Mouse (Mus musculus) lung, embryonic 16.5 days (tissue): ENCODE results near the gene Ppp1r27. TPM values are rescaled to one million over a fixed set of nuclear protein-coding genes. Genes with fewer than 3 reads are reported as not detected.
A peak's percentile ranks its signal among the peaks of the same experiment; 100 is the strongest.
"Not testable (repeated sequence)": the region's sequence is repeated elsewhere in the genome, so short reads cannot be mapped to it uniquely, and the experiment has no call there.

ENCODE experiments used
- ATAC-seq: fragments of 200-750 bp; cut with Nextera tagmentation; 2 replicates; pipeline ENCODE4 v1.8.0; 2017; ENCODE audit warnings: low read depth, mild to moderate bottlenecking, moderate library complexity
- H3K27ac ChIP-seq: fragments of 300-500 bp; sonication (generic); 2 replicates; pipeline ENCODE4 v1.5.1; 2014; ENCODE audit warnings: mild to moderate bottlenecking, control low read depth, low read length
- H3K27me3 ChIP-seq: fragments of 300-500 bp; sonication (generic); 2 replicates; pipeline ENCODE4 v1.6.1; 2014; ENCODE audit warnings: low read depth, low read length, mixed read lengths; ENCODE audit not compliant: control insufficient read depth, insufficient read depth
- H3K36me3 ChIP-seq: fragments of 300-500 bp; sonication (generic); 2 replicates; pipeline ENCODE4 v1.6.1; 2014; ENCODE audit warnings: low read length; ENCODE audit not compliant: control insufficient read depth, insufficient read depth
- H3K4me1 ChIP-seq: fragments of 300-500 bp; sonication (generic); replicated peaks from 2 replicates; pipeline ENCODE4 v1.6.1; 2014; ENCODE audit warnings: low read length, mixed read lengths; ENCODE audit not compliant: control insufficient read depth, insufficient read depth
- H3K4me2 ChIP-seq: fragments of 300-500 bp; sonication (generic); 2 replicates; pipeline ENCODE4 v1.6.1; 2014; ENCODE audit warnings: low read depth, low read length, control low read depth
- H3K4me3 ChIP-seq: fragments of 300-500 bp; sonication (generic); 2 replicates; pipeline ENCODE4 v1.5.1; 2014; ENCODE audit warnings: mild to moderate bottlenecking, low read length, control low read depth
- H3K9ac ChIP-seq: fragments of 300-500 bp; sonication (generic); 2 replicates; pipeline ENCODE4 v1.6.1; 2014; ENCODE audit warnings: low read length, control low read depth
- H3K9me3 ChIP-seq: fragments of 300-500 bp; sonication (generic); 2 replicates; pipeline ENCODE4 v1.6.1; 2016; ENCODE audit warnings: low read length; ENCODE audit not compliant: control insufficient read depth
- WGBS: fragments of 180-500 bp; shearing (Covaris S2); extraction: QIAGEN DNeasy Blood & Tissue Kit; methylation state at CpG from one replicate; pipeline ENCODE4 v1.1.7; 2014; 5-methylcytosine and 5-hydroxymethylcytosine counted together
- polyA plus RNA-seq: library from polyadenylated mRNA; unstranded; fragments of >200 nt; fragmentation: Nextera tagmentation; extraction: Ambion mirVana; gene quantifications from 2 replicates; pipeline ENCODE4 v1.2.1, GENCODE M21; 2015

Ppp1r27 gene
- polyA plus RNA-seq, 1 experiment from 2014 or later: 0.95 TPM

- ATAC-seq: peak; percentile 62; the same call in 1 of the 2 replicates
- 18% methylated on average over 17 of the region's 17 CpGs for WGBS
- Histone ChIP-seq H3K4me3 (no peak overlapping the region), H3K27ac (no peak overlapping the region), H3K9ac (no peak overlapping the region), H3K36me3 (no peaks in the 10 kb centered on the region), H3K4me2 (no peak overlapping the region), H3K27me3 (no peaks in the 10 kb centered on the region; the same call in 1 of the 2 replicates), H3K9me3 (no peaks in the 10 kb centered on the region), H3K4me1 (peaks cover 14% of the 10 kb centered on the region)
Observed at GRCm38 (mm10) chr11:120515611-120516010, 35.3 kb downstream of the Ppp1r27 start.

- H3K9ac ChIP-seq, H3K4me2 ChIP-seq, H3K27me3 ChIP-seq, H3K27ac ChIP-seq, H3K36me3 ChIP-seq, H3K4me3 ChIP-seq, ATAC-seq, H3K9me3 ChIP-seq: not testable (repeated sequence)
- peaks cover 18% of the 10 kb centered on the region for H3K4me1 ChIP-seq
- 84% methylated on average over 2 of the region's 2 CpGs for WGBS
Observed at GRCm38 (mm10) chr11:120514262-120514661, 36.7 kb downstream of the Ppp1r27 start.

GRCm38 (mm10) chr11:120512790-120513453, 38.0 kb downstream of the Ppp1r27 start:
- H3K4me2 ChIP-seq: no peak overlapping the region
- H3K4me3 ChIP-seq: no peak overlapping the region
- no peaks in the 10 kb centered on the region for H3K9me3 ChIP-seq
- no peak overlapping the region for H3K9ac ChIP-seq
- no peak for ATAC-seq
- no peaks in the 10 kb centered on the region; the same call in 1 of the 2 replicates for H3K27me3 ChIP-seq
- peaks cover 9% of the 10 kb centered on the region for H3K4me1 ChIP-seq
- H3K36me3 ChIP-seq: no peaks in the 10 kb centered on the region
- 26% methylated on average over 6 of the region's 6 CpGs for WGBS
- no peak overlapping the region for H3K27ac ChIP-seq

- ATAC-seq: peak; percentile 36
- H3K4me2 ChIP-seq: peak overlapping the region; percentile 57
- H3K4me1 ChIP-seq: peaks cover 8% of the 10 kb centered on the region
- no peaks in the 10 kb centered on the region for H3K9me3 ChIP-seq
- no peaks in the 10 kb centered on the region for H3K36me3 ChIP-seq
- H3K27ac ChIP-seq: peak overlapping the region; percentile 72
- peak overlapping the region; percentile 69 for H3K9ac ChIP-seq
- H3K4me3 ChIP-seq: peak overlapping the region; percentile 35
- no peaks in the 10 kb centered on the region; the same call in 1 of the 2 replicates for H3K27me3 ChIP-seq
- WGBS: 7% methylated on average over 16 of the region's 16 CpGs
Observed at GRCm38 (mm10) chr11:120510375-120511030, 40.4 kb downstream of the Ppp1r27 start.

GRCm38 (mm10) chr11:120509940-120510339, 41.0 kb downstream of the Ppp1r27 start:
- H3K9ac ChIP-seq: peak overlapping the region; percentile 69; the same call in 1 of the 2 replicates
- H3K4me2 ChIP-seq: peak overlapping the region; percentile 57
- peak overlapping the region; percentile 72 for H3K27ac ChIP-seq
- H3K36me3 ChIP-seq: no peaks in the 10 kb centered on the region
- H3K4me1 ChIP-seq: peaks cover 8% of the 10 kb centered on the region
- H3K4me3 ChIP-seq: no peak overlapping the region; the same call in 1 of the 2 replicates
- no peaks in the 10 kb centered on the region; the same call in 1 of the 2 replicates for H3K27me3 ChIP-seq
- no peak for ATAC-seq
- 33% methylated on average over 4 of the region's 4 CpGs for WGBS
- H3K9me3 ChIP-seq: no peaks in the 10 kb centered on the region

- Histone ChIP-seq H3K4me3 (no peak overlapping the region), H3K4me1 (peaks cover 8% of the 10 kb centered on the region), H3K27ac (peak overlapping the region; percentile 89), H3K9me3 (no peaks in the 10 kb centered on the region), H3K27me3 (no peaks in the 10 kb centered on the region), H3K4me2 (0 out of 2 replicates have a peak overlapping the region, but pooled peaks have one; percentile 7), H3K9ac (no peak overlapping the region), H3K36me3 (no peaks in the 10 kb centered on the region)
- 71% methylated on average over 9 of the region's 9 CpGs for WGBS
- ATAC-seq: 0 out of 2 replicates have a peak, but pooled peaks have one; percentile 1
Observed at GRCm38 (mm10) chr11:120508290-120508870, 42.6 kb downstream of the Ppp1r27 start.

- WGBS: 44% methylated on average over 13 of the region's 13 CpGs
- peak overlapping the region; percentile 89 for H3K27ac ChIP-seq
- H3K36me3 ChIP-seq: no peaks in the 10 kb centered on the region
Observed at GRCm38 (mm10) chr11:120507611-120508289, 43.2 kb downstream of the Ppp1r27 start.

GRCm38 (mm10) chr11:120506899-120507298, 44.0 kb downstream of the Ppp1r27 start:
- H3K9ac ChIP-seq: no peak overlapping the region

More at GRCm38 (mm10) chr11:120507611-120508289, 43.2 kb downstream of the Ppp1r27 start:
- H3K4me1 ChIP-seq: peaks cover 8% of the 10 kb centered on the region
- no peaks in the 10 kb centered on the region for H3K27me3 ChIP-seq
- no peak overlapping the region for H3K4me3 ChIP-seq
- 0 out of 2 replicates have a peak overlapping the region, but pooled peaks have one; percentile 7 for H3K4me2 ChIP-seq
- H3K9ac ChIP-seq: 0 out of 2 replicates have a peak overlapping the region, but pooled peaks have one; percentile 12
- H3K9me3 ChIP-seq: no peaks in the 10 kb centered on the region
- peak; percentile 88 for ATAC-seq

More at GRCm38 (mm10) chr11:120506899-120507298, 44.0 kb downstream of the Ppp1r27 start:
- no peaks in the 10 kb centered on the region for H3K36me3 ChIP-seq
- no peaks in the 10 kb centered on the region for H3K9me3 ChIP-seq
- no peak overlapping the region for H3K4me3 ChIP-seq
- peaks cover 8% of the 10 kb centered on the region for H3K4me1 ChIP-seq
- H3K27me3 ChIP-seq: no peaks in the 10 kb centered on the region
- peak overlapping the region; percentile 89 for H3K27ac ChIP-seq
- no peak overlapping the region for H3K4me2 ChIP-seq
- peak; percentile 62 for ATAC-seq
- 56% methylated on average over 4 of the region's 4 CpGs for WGBS
